Mouse (Mus musculus) CH12.LX (cell line): ENCODE measurements around the gene Ablim2. TPM values are rescaled to one million over a fixed set of nuclear protein-coding genes. Genes with fewer than 3 reads are reported as not detected.

Experiments
- DNase-seq: peaks from one replicate; pipeline ENCODE4 v3.0.0-alpha.2; 2013; ENCODE audit errors: extremely low read depth
- H3K27ac ChIP-seq: 2 replicates; pipeline ENCODE4 v1.5.1; 2012; ENCODE audit warnings: low read depth, mild to moderate bottlenecking, control low read depth, moderate library complexity; ENCODE audit not compliant: insufficient read depth
- H3K27me3 ChIP-seq: replicated peaks from 2 replicates; pipeline ENCODE3; 2012; ENCODE audit warnings: inconsistent platforms
- H3K36me3 ChIP-seq, 2 experiments: replicated peaks in 1 of 2; 2 replicates each; pipeline versions ENCODE3 to v1.6.1; 2012; ENCODE audit warnings: inconsistent platforms in 1 of 2, low read length in 1 of 2, mild to moderate bottlenecking in 1 of 2, mixed read lengths in 1 of 2, moderate library complexity in 1 of 2; ENCODE audit not compliant: control insufficient read depth in 1 of 2, insufficient read depth in 1 of 2
- H3K4me1 ChIP-seq, 2 experiments: 2 replicates each; pipeline ENCODE4 v1.6.1; 2012; ENCODE audit warnings: inconsistent platforms in 1 of 2, moderate library complexity in 1 of 2; ENCODE audit not compliant: insufficient read depth in 2 of 2, control insufficient read depth in 1 of 2
- H3K4me2 ChIP-seq: 2 replicates; pipeline ENCODE4 v1.6.1; 2012; ENCODE audit warnings: low read depth, mild to moderate bottlenecking, control low read depth; ENCODE audit not compliant: poor library complexity, insufficient read depth, severe bottlenecking
- H3K4me3 ChIP-seq, 3 experiments: fragments of 150-350 bp in 1 of 3; sonication (generic) in 1 of 3; replicated peaks in 1 of 3; 2 replicates each; pipeline versions ENCODE3 to v1.5.1; 2011 to 2012; ENCODE audit warnings: low read depth in 2 of 3, low read length in 2 of 3, mild to moderate bottlenecking in 2 of 3, moderate library complexity in 2 of 3, control low read depth in 1 of 3, improper control_type of control experiment in 1 of 3, inconsistent platforms in 1 of 3, mixed read lengths in 1 of 3; ENCODE audit not compliant: poor library complexity in 1 of 3
- H3K79me2 ChIP-seq: replicated peaks from 2 replicates; pipeline ENCODE4 v1.6.1; 2012; ENCODE audit warnings: mild to moderate bottlenecking, moderate library complexity; ENCODE audit not compliant: control insufficient read depth, poor library complexity, insufficient read depth, severe bottlenecking; ENCODE audit errors: extremely low read depth
- H3K9ac ChIP-seq: 2 replicates; pipeline ENCODE4 v1.6.1; 2012; ENCODE audit warnings: low read depth, mild to moderate bottlenecking, control low read depth, moderate library complexity; ENCODE audit not compliant: insufficient read depth
- H3K9me3 ChIP-seq: replicated peaks from 2 replicates; pipeline ENCODE3; 2012; ENCODE audit warnings: low read length, inconsistent platforms, mixed read lengths
- BHLHE40 ChIP-seq: IDR thresholded peaks from 2 replicates; pipeline ENCODE4 v1.6.1; 2011; ENCODE audit warnings: mild to moderate bottlenecking, low read depth, low read length, improper control_type of control experiment
- CHD1 ChIP-seq: IDR thresholded peaks from 2 replicates; pipeline ENCODE4 v1.6.1; 2012; ENCODE audit warnings: low read depth, low read length, improper control_type of control experiment, inconsistent platforms
- CHD2 ChIP-seq: IDR thresholded peaks from 2 replicates; pipeline ENCODE4 v1.6.1; 2011; ENCODE audit warnings: low read length, improper control_type of control experiment
- CTCF ChIP-seq, 2 experiments: IDR thresholded peaks in 1 of 2; conservative IDR thresholded peaks in 1 of 2; 2 replicates each; pipeline ENCODE4 v1.5.1; 2011 to 2012; ENCODE audit warnings: low read depth in 2 of 2, low read length in 2 of 2, improper control_type of control experiment in 1 of 2, inconsistent platforms in 1 of 2, mild to moderate bottlenecking in 1 of 2, moderate library complexity in 1 of 2
- EP300 ChIP-seq: IDR thresholded peaks from 2 replicates; pipeline ENCODE4 v1.6.1; 2011; ENCODE audit warnings: low read length, improper control_type of control experiment
- GABPA ChIP-seq: IDR thresholded peaks from 2 replicates; pipeline ENCODE4 v1.6.1; 2012; ENCODE audit warnings: low read depth, low read length, improper control_type of control experiment, inconsistent platforms; ENCODE audit not compliant: insufficient replicate concordance
- HCFC1 ChIP-seq: IDR thresholded peaks from 2 replicates; pipeline ENCODE4 v1.6.1; 2012; ENCODE audit warnings: low read depth, mild to moderate bottlenecking, inconsistent platforms, low read length, improper control_type of control experiment
- MAFK ChIP-seq: IDR thresholded peaks from 2 replicates; pipeline ENCODE4 v1.6.1; 2011; ENCODE audit warnings: low read length, improper control_type of control experiment; ENCODE audit not compliant: insufficient replicate concordance
- MAZ ChIP-seq: IDR thresholded peaks from 2 replicates; pipeline ENCODE4 v1.6.1; 2012; ENCODE audit warnings: low read depth, mild to moderate bottlenecking, inconsistent platforms, low read length, improper control_type of control experiment, moderate library complexity
- MYC ChIP-seq: IDR thresholded peaks from 2 replicates; pipeline ENCODE4 v1.6.1; 2011; ENCODE audit warnings: low read depth, mild to moderate bottlenecking, improper control_type of control experiment, low read length
- NRF1 ChIP-seq: IDR thresholded peaks from 2 replicates; pipeline ENCODE4 v1.6.1; 2014; ENCODE audit warnings: low read depth, mild to moderate bottlenecking, inconsistent platforms, low read length, improper control_type of control experiment, moderate library complexity
- POLR2A ChIP-seq: IDR thresholded peaks from 2 replicates; pipeline ENCODE4 v1.6.1; 2011; ENCODE audit warnings: low read depth, mild to moderate bottlenecking, improper control_type of control experiment, low read length
- POLR2AphosphoS2 ChIP-seq: IDR thresholded peaks from 2 replicates; pipeline ENCODE4 v1.6.1; 2011; ENCODE audit warnings: low read depth, low read length, improper control_type of control experiment
- SIN3A ChIP-seq: IDR thresholded peaks from 2 replicates; pipeline ENCODE4 v1.6.1; 2012; ENCODE audit warnings: low read length, improper control_type of control experiment, inconsistent platforms
- SMC3 ChIP-seq: IDR thresholded peaks from 2 replicates; pipeline ENCODE4 v1.6.1; 2011; ENCODE audit warnings: low read depth, low read length, improper control_type of control experiment
- TCF12 ChIP-seq: IDR thresholded peaks from 2 replicates; pipeline ENCODE4 v1.6.1; 2014; ENCODE audit warnings: low read depth, mild to moderate bottlenecking, inconsistent platforms, low read length, improper control_type of control experiment
- UBTF ChIP-seq: IDR thresholded peaks from 2 replicates; pipeline ENCODE4 v1.6.1; 2012; ENCODE audit warnings: low read depth, mild to moderate bottlenecking, inconsistent platforms, low read length, improper control_type of control experiment, moderate library complexity
- USF1 ChIP-seq: IDR thresholded peaks from 2 replicates; pipeline ENCODE4 v1.6.1; 2014; ENCODE audit warnings: low read depth, mild to moderate bottlenecking, inconsistent platforms, low read length, improper control_type of control experiment
- ZKSCAN1 ChIP-seq: IDR thresholded peaks from 2 replicates; pipeline ENCODE4 v1.6.1; 2012; ENCODE audit warnings: low read depth, inconsistent platforms, low read length, improper control_type of control experiment, borderline replicate concordance
- dilution Hi-C: fragments of 300-500 bp; cut with MboI; formaldehyde crosslinking; loops from 2 replicates; pipeline ENCODE4 v1.14.3; 2020; ENCODE audit warnings: low sequenced_read_pairs; ENCODE audit not compliant: extremely low pct_unique_long_range_greater_than_20kb, extremely low pct_ligation_motif_present
- in situ Hi-C: fragments of 300-500 bp; cut with MboI; formaldehyde crosslinking; loops from 3 replicates; pipeline ENCODE4 v1.14.3; 2019; ENCODE audit warnings: low sequenced_read_pairs, low pct_ligation_motif_present, low pct_unique_long_range_greater_than_20kb, mixed read lengths
- polyA plus RNA-seq: library from polyadenylated mRNA; unstranded; fragments of >175 nt; gene quantifications from 2 replicates; pipeline ENCODE4 v1.2.1, GENCODE M21; 2012; ENCODE audit warnings: low read depth; ENCODE audit not compliant: insufficient read length
- total RNA-seq, 2 experiments: library from RNA; depleted of rRNA; stranded (reverse); fragments of 300-350 nt in 1 of 2; fragments of >200 nt in 1 of 2; gene quantifications; 2 replicates each; pipeline ENCODE4 v1.2.3; 2012 to 2014

Ablim2 gene
- total and polyA plus RNA-seq, 3 experiments: 4.4 to 12.2 (median 11.0) TPM

DNA sequence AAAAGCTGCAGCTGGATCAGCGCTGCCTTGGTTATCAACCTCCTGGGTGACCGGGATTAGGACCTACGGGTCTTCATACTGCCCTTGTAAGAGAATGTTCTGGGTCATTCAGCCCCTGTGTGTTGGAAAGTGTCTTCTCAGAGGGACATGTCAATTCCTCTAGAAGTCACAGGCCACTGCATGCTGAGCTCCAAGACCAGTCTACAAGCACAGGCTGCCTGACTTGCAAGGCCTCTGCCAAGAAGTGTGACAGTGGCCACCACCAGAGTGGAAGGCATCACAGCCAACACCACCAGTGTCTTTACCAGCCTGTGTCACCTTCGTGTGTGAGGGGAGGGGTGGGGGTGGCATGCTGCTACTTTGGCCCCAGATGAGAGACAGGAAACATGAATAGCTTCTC, 1.7 kb upstream of the Ablim2 start:
- Histone ChIP-seq H3K27ac (no peak overlapping the region), H3K79me2 (no peaks in the 10 kb centered on the region), H3K36me3 (no peaks in the 10 kb centered on the region), H3K9ac (no peak overlapping the region), H3K4me2 (no peak overlapping the region), H3K27me3 (peaks cover 56% of the 10 kb centered on the region), H3K4me3 (no peak overlapping the region), H3K9me3 (no peaks in the 10 kb centered on the region), H3K4me1 (peaks cover 0 to 39% of the 10 kb centered on the region in 2 experiments; a peak in 3 of 4 replicates)
- no peak for DNase-seq
- TF ChIP-seq USF1 (no peak), BHLHE40 (no peak), MAZ (no peak), EP300 (no peak), CHD2 (no peak), UBTF (no peak), POLR2A (no peak), SIN3A (no peak), MAFK (no peak), POLR2AphosphoS2 (no peak), ZKSCAN1 (no peak), CHD1 (no peak), SMC3 (no peak), MYC (no peak), CTCF (conservative IDR thresholded peaks at IDR 0.05 in 1 of 2, IDR thresholded peaks at IDR 0.05 in 1 of 2; ENCODE audit: low read depth in 2 of 2, low read length in 2 of 2) (no peak)
- in situ Hi-C loops (loop anchor here (5.0 kb wide), 2 partner anchors 34 to 91 kb away; no protein-coding TSS in a partner anchor), dilution Hi-C loops (no loop called here)

DNA sequence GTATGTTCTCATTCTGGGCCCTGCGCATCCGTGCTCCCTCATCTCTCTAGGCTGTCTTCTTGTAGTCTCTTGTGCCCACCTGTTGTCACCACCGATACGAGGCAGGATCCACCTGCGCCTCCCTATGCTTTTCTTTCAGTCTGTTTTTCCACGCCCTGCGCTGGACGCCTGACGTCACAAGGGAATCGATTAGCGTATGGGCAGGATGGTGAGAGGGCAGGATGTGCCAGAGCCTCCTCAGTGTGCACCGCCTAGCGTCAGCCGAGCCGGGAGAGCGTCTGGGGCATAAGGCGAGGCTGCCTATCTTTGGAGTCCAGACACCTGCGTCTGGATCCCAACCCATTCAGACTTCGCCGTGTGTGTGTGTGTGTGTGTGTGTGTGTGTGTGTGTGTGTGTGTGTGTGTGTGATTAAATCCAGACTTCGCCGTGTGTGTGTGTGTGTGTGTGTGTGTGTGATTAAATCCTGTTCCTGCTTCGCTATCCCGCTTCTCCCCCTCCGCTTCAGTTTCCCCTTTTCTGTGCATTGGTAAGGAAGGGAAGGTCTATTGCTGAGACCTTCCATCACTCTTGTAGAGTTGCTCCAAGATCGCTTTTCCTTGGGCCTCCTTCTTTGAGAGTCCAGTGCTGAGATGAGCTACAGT, 562 bp upstream of the Ablim2 start:
- Histone ChIP-seq H3K9me3 (no peaks in the 10 kb centered on the region), H3K27ac (no peak overlapping the region), H3K4me1 (peaks cover 0 to 39% of the 10 kb centered on the region in 2 experiments; a peak in 3 of 4 replicates), H3K9ac (no peak overlapping the region), H3K27me3 (peaks cover 63% of the 10 kb centered on the region), H3K79me2 (no peaks in the 10 kb centered on the region), H3K4me2 (peak overlapping the region; percentile 89), H3K36me3 (no peaks in the 10 kb centered on the region), H3K4me3 (peak overlapping the region in 1 of 3 experiments; percentile 51)
- in situ Hi-C loops (loop anchor here (5.0 kb wide), 2 partner anchors 35 to 90 kb away; no protein-coding TSS in a partner anchor), dilution Hi-C loops (no loop called here)
- TF ChIP-seq MAFK: no peak
- TF ChIP-seq NRF1: no peak
- TF ChIP-seq TCF12: no peak
- TF ChIP-seq HCFC1: no peak
- TF ChIP-seq CHD2: no peak
- TF ChIP-seq BHLHE40: no peak
- TF ChIP-seq GABPA: no peak
- DNase-seq: no peak
